Mouse (Mus musculus) ES-E14 (cell line): ENCODE measurements around the gene Arfip1.

Experiments used
- CHD2 ChIP-seq: IDR thresholded peaks from 2 replicates; pipeline ENCODE4 v1.6.1; 2014; ENCODE audit warnings: mild to moderate bottlenecking, low read depth, low read length, inconsistent platforms
- HCFC1 ChIP-seq: IDR thresholded peaks from 2 replicates; pipeline ENCODE4 v1.6.1; 2012; ENCODE audit warnings: low read length, inconsistent platforms, borderline replicate concordance; ENCODE audit not compliant: insufficient read depth
- MAFK ChIP-seq: IDR thresholded peaks from 2 replicates; pipeline ENCODE4 v1.6.1; 2014; ENCODE audit warnings: mild to moderate bottlenecking, low read depth, low read length, inconsistent platforms; ENCODE audit not compliant: insufficient read depth
- ZC3H11A ChIP-seq: IDR thresholded peaks from 2 replicates; pipeline ENCODE4 v1.6.1; 2012; ENCODE audit warnings: low read depth, mild to moderate bottlenecking, inconsistent platforms, low read length, borderline replicate concordance
- ZNF384 ChIP-seq: IDR thresholded peaks from 2 replicates; pipeline ENCODE4 v1.6.1; 2012; ENCODE audit warnings: low read depth, low read length, inconsistent platforms

DNA sequence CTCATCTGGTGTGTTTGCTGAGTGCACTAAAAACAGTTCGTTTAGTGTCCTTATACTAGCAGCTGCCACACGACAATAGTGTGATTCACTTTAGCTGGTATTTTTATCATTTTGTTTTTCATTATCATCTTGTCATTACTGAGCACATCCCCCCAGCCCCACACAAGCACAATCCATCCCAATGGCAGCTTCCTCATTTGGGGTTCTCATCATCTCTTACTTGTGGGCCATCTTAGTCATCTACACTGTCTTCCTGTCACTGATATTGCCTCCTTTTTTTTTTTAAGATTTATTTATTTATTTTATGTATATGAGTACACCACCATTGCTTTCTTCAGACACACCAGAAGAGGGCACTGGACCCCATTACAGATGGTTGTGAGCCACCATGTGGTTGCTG lies 36.2 kb upstream of the Arfip1 start:
- TF ChIP-seq ZNF384, result no peak
- TF ChIP-seq ZC3H11A, result no peak
- TF ChIP-seq CHD2, result no peak
- no peak for TF ChIP-seq MAFK
- no peak for TF ChIP-seq HCFC1
